Mouse (Mus musculus) kidney, adult 11 months (tissue): ENCODE measurements around the gene Serpinb9f.
"Not testable (repeated sequence)": the region's sequence is repeated elsewhere in the genome, so short reads cannot be mapped to it uniquely, and the experiment has no call there.

Experiments used
- DNase-seq: peaks from one replicate; pipeline ENCODE4 v3.0.0; 2022

Gene Serpinb9f

DNA sequence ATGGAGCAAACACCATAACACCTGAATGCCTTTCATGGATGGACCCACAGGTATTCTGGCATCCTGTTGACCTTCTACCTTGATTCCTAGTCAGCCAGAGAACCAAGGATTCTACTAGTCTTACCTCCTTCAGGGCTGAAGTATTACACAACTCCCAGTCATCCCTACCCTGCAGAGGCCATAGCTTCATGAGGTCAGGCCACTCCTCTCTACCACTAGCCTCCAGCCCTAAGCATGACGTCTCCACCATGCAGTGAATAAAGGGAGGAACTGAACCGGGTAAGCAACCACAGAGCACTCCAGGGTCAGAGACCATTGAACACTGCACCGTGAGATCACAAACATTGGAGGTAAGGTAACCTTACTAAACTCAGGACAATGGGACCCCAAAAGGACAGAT is at the start of gene Serpinb9f:
Gene Serpinb9f, plus strand, starts transcription at position 301 of the 400 bp plus-strand sequence.
- not testable (repeated sequence) for DNase-seq

DNA sequence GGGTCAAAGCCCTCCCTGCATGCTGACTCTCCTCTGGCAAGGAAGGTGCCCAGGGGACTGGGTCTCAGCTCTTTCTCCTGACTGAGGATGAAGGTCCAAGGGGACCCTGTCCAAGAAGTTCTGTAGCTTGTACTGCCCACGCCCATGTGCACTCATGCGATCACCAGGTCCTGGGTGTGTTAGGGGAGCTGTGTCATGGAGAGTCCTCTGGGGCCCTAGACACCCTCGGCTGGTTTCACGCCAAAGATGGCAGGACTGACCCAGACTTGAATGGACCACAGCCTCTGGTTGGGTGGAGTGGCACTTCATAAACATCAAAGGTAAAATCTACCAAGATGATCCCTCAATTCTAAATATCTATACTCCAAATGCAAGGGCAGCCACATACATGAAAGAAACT is 15.2 kb upstream of the Serpinb9f start:
- DNase-seq: not testable (repeated sequence)

DNA sequence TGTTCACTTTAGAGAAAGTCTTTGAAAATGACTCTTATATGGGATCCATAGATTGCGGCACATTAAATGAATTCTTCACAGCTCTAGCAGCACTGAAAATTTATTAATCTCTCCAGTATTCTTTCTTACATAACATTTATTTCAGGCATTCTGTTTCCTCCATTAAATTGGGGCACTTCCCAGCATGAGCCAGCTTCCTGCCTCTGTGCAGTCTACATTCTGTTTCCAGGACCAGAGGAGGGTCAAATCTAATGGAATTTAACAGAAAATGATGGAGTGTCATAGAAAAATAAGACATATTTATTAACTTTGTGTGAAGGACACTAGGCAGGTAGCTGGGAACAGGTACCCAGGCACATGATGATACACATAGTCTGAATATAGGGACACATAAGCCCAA is 32.8 kb downstream of the Serpinb9f start:
- not testable (repeated sequence) for DNase-seq
